Mouse (Mus musculus): ENCODE results near the gene Six2. TPM values are rescaled to one million over a fixed set of nuclear protein-coding genes. Genes with fewer than 3 reads are reported as not detected.
"Not testable (repeated sequence)": the region's sequence is repeated elsewhere in the genome, so short reads cannot be mapped to it uniquely, and the experiment has no call there.

Six2 gene
- polyA plus RNA-seq, 1 experiment from 2014 or later, result 8.4 TPM

DNA sequence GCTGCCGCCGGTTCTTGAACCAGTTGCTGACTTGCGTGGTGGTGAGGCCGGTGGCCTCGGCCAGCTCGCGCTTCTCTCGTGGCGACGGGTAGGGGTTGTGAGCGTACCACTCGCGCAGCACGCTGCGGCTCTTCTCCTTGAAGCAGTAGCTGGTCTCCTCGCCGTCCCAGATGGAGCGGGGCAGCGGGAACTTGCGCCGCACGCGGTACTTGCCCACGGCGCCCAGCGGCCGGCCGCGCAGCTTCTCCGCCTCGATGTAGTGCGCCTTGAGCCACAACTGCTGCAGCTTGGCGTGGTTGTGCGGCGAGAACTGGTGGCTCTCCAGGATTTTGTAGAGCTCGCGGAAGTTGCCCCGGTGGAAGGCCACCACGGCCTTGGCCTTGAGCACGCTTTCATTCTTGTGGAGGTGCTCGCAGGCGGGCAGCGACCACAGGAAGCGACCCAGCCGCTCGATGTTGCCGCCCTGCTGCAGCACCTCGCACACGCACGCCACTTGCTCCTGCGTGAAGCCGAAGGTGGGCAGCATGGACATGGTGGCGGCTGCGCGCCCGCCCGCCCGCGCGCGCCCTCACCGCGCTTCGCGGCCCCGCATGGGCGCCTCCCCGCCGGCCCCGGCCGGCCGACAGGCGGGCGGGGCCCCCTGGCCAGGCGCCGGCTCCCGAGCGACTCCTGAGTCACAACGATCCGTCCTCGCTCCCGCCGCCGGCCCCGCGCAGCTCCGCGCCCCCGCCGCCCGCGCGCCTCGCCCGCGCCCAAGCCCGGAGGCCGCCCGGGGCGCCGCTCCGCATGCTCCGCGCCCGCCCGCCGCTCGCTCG lies 446 bp downstream of the Six2 start:
- WGBS, result under 1% methylated on average over 102 of the region's 109 CpGs
- Histone ChIP-seq H3K9ac (ENCODE audit: low read length) (peak overlapping the region; percentile 68), H3K36me3 (ENCODE audit: control insufficient read depth, insufficient read depth, low read length) (no peaks in the 10 kb centered on the region), H3K4me3 (ENCODE audit: low read depth, low read length) (peak overlapping the region; percentile 47), H3K4me1 (ENCODE audit: control insufficient read depth, insufficient read depth, low read length) (peaks cover 35% of the 10 kb centered on the region), H3K9me3 (ENCODE audit: control insufficient read depth, low read length) (no peaks in the 10 kb centered on the region), H3K4me2 (ENCODE audit: low read depth, severe bottlenecking) (peak overlapping the region; percentile 72), H3K27ac (replicated peaks; ENCODE audit: low read depth, low read length) (0 out of 2 replicates have a peak overlapping the region, but pooled peaks have one; percentile 36), H3K27me3 (ENCODE audit: control insufficient read depth, insufficient read depth, low read length) (peaks cover 80% of the 10 kb centered on the region)
- DNase-seq (ENCODE audit: low spot score) (peak; percentile 77), ATAC-seq (ENCODE audit: insufficient number of reproducible peaks, low FRiP score, low TSS enrichment, low read depth) (peak; percentile 4; the same call in 1 of the 2 replicates)

DNA sequence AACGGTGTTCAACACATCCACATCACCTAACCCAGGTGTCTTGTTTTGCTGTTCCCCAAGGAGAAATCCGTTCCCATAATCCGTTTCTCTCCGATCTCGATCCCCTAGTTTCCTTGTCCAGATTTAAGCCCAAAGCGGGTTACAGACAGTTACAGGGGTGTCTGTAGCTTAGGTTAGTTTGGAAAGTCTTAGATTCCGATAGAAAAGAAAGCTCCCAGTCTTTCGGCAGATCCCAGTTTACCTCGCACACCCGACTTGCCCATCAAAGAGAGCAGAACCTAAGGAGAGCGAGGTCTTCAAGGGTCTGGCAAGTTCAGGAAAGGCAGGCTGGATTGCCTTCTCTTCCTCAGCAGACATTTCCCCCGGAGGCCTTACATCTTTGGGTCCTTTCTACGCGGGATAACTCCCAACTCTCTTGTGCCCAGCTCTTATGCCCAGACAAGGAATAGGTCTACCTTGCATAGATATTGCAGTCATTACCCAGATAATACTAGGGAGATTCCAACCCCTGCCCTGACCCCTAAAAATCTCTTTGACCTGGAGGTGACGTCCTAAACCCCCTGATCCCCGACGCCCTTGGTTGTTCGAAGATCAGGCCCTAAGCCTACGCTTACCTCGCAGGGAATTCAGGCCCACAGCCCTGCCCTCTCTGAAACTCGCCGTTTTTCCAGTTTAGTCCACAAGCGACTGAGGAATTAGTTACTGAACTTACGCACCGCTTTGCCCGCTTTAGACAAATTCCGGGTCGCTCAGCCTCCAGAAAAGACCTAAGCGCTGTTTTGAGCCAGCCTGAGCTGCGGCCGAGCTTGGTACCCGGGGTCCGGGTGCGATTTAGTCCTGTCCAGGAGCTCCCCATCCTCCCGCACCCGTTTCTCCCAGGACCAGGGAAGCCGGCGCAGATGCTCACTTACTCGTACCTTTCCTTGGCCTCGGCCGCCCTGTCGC lies 1.3 kb downstream of the Six2 start:
- 2% methylated on average over 42 of the region's 42 CpGs for WGBS

DNA sequence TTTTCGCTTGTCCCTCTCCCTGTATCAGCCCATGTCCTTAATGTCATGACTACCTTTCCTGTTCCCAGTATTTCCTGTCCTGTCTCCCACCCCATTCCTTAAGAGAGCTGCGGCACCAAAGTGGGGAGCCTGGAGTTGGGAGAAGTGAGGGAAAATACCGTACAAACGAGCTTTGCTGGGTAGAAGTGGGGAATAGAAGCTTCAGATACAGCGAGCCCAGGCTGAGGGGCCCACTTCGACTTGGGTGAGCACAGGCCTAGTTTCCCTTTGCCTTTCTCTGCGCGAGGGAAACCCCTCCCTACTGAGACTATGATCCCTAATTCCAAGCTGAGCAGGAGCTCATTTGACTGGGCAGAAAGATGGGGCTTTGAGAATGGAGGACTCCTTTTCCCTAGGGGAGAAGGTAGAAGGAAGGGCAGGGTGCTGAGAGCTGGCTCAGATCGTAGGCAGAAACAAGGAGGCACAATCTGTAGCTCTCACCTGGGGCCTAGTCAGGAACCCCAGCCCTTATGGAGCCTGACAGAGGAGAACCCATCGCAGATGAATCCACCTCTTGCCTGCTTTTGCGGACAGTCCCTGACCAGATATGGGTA lies 2.3 kb downstream of the Six2 start:
- Histone ChIP-seq H3K4me2 (ENCODE audit: low read depth, severe bottlenecking) (peak overlapping the region; percentile 72), H3K4me3 (ENCODE audit: low read depth, low read length) (peak overlapping the region; percentile 47), H3K9me3 (ENCODE audit: control insufficient read depth, low read length) (no peaks in the 10 kb centered on the region), H3K27ac (replicated peaks; ENCODE audit: low read depth, low read length) (no peak overlapping the region), H3K27me3 (ENCODE audit: control insufficient read depth, insufficient read depth, low read length) (peaks cover 84% of the 10 kb centered on the region), H3K36me3 (ENCODE audit: control insufficient read depth, insufficient read depth, low read length) (no peaks in the 10 kb centered on the region), H3K9ac (ENCODE audit: low read length) (peak overlapping the region; percentile 17; the same call in 1 of the 2 replicates), H3K4me1 (ENCODE audit: control insufficient read depth, insufficient read depth, low read length) (peaks cover 23% of the 10 kb centered on the region)
- DNase-seq (ENCODE audit: low spot score), result peak; percentile 61
- no peak for ATAC-seq (ENCODE audit: insufficient number of reproducible peaks, low FRiP score, low TSS enrichment, low read depth)
- WGBS, result 3% methylated on average over 11 of the region's 11 CpGs

More for the DNA sequence above, 1.3 kb downstream of the Six2 start:
- Histone ChIP-seq H3K4me3 (ENCODE audit: low read depth, low read length) (peak overlapping the region; percentile 47), H3K36me3 (ENCODE audit: control insufficient read depth, insufficient read depth, low read length) (no peaks in the 10 kb centered on the region), H3K27me3 (ENCODE audit: control insufficient read depth, insufficient read depth, low read length) (peaks cover 84% of the 10 kb centered on the region), H3K9ac (ENCODE audit: low read length) (peak overlapping the region; percentile 68), H3K9me3 (ENCODE audit: control insufficient read depth, low read length) (no peaks in the 10 kb centered on the region), H3K4me2 (ENCODE audit: low read depth, severe bottlenecking) (peak overlapping the region; percentile 72), H3K27ac (replicated peaks; ENCODE audit: low read depth, low read length) (no peak overlapping the region), H3K4me1 (ENCODE audit: control insufficient read depth, insufficient read depth, low read length) (peaks cover 29% of the 10 kb centered on the region)
- DNase-seq (ENCODE audit: low spot score), result peak; percentile 65
- no peak for ATAC-seq (ENCODE audit: insufficient number of reproducible peaks, low FRiP score, low TSS enrichment, low read depth)

DNA sequence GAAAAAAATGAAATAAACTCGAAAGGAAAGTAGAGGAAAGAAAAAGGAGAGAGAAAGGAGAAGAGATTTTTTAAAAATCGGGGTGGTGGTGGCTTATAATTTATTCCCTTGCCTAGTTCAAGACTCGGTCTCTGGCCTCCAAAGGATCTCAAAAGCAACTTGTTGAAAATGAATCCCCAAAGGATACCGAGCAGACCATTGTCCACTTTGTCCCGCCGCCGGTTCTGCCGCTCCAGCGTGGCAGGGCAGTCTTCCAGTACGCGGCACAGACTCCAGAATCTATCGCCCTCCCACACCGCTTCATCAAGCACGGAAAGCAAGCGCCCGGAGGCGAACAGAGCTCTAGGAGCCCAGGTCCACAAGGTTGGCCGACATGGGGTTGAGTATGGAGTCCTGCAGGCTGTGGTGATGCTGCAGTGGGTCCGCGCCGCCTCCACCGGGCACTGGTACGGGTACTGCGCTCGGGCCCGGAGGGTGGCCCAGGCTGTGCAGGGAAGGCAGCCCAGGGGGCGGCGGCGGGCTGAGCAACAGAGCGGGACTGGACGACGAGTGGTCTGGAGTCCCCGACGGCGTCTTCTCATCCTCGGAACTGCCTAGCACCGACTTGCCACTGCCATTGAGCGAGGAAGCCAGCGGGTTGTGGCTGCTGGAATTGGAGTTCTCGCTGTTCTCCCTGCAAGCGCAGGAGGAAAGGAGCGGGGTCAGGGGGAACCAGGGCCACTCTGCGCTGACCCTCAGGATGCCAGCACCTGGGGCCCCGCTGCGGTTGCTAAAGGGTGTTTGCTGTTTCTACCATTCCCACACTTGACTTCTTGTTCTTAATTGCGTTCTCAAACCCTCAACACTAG lies 3.0 kb downstream of the Six2 start:
- peak overlapping the region; percentile 17 for H3K9ac ChIP-seq (ENCODE audit: low read length)
- DNase-seq (ENCODE audit: low spot score), result peak; percentile 76
- H3K36me3 ChIP-seq (ENCODE audit: control insufficient read depth, insufficient read depth, low read length), result no peaks in the 10 kb centered on the region
- no peak overlapping the region for H3K27ac ChIP-seq (replicated peaks; ENCODE audit: low read depth, low read length)
- peaks cover 20% of the 10 kb centered on the region for H3K4me1 ChIP-seq (ENCODE audit: control insufficient read depth, insufficient read depth, low read length)
- peak overlapping the region; percentile 47 for H3K4me3 ChIP-seq (ENCODE audit: low read depth, low read length)
- H3K27me3 ChIP-seq (ENCODE audit: control insufficient read depth, insufficient read depth, low read length), result peaks cover 83% of the 10 kb centered on the region
- peak overlapping the region; percentile 72 for H3K4me2 ChIP-seq (ENCODE audit: low read depth, severe bottlenecking)
- WGBS, result 2% methylated on average over 46 of the region's 46 CpGs
- H3K9me3 ChIP-seq (ENCODE audit: control insufficient read depth, low read length), result no peaks in the 10 kb centered on the region
- ATAC-seq (ENCODE audit: insufficient number of reproducible peaks, low FRiP score, low TSS enrichment, low read depth), result no peak

DNA sequence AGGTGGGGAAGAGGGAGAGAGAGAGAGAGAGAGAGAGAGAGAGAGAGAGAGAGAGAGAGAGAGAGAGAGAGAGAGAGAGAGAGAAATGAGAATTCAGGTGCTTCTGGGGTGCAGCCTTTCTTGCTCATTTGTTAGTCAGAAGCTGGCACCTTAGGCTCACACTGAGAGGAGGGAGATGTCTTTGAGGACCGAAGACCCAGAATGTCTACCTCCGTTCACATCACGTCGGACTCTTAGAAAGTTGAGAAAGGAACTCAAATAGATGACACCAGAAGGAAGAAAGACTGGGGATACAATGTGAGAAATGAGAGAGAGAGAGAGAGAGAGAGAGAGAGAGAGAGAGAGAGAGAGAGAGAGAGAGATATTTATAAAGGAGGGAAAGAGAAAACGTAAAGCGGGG lies 3.6 kb downstream of the Six2 start:
- ATAC-seq (ENCODE audit: insufficient number of reproducible peaks, low FRiP score, low TSS enrichment, low read depth); H3K27ac ChIP-seq (replicated peaks; ENCODE audit: low read depth, low read length); H3K36me3 ChIP-seq (ENCODE audit: control insufficient read depth, insufficient read depth, low read length); H3K9ac ChIP-seq (ENCODE audit: low read length); H3K9me3 ChIP-seq (ENCODE audit: control insufficient read depth, low read length); DNase-seq (ENCODE audit: low spot score): not testable (repeated sequence)
- Histone ChIP-seq H3K27me3 (ENCODE audit: control insufficient read depth, insufficient read depth, low read length) (peaks cover 84% of the 10 kb centered on the region), H3K4me2 (ENCODE audit: low read depth, severe bottlenecking) (peak overlapping the region; percentile 72; the same call in 1 of the 2 replicates), H3K4me3 (ENCODE audit: low read depth, low read length) (peak overlapping the region; percentile 47; the same call in 1 of the 2 replicates), H3K4me1 (ENCODE audit: control insufficient read depth, insufficient read depth, low read length) (peaks cover 20% of the 10 kb centered on the region)
- 2% methylated on average over 6 of the region's 6 CpGs for WGBS

DNA sequence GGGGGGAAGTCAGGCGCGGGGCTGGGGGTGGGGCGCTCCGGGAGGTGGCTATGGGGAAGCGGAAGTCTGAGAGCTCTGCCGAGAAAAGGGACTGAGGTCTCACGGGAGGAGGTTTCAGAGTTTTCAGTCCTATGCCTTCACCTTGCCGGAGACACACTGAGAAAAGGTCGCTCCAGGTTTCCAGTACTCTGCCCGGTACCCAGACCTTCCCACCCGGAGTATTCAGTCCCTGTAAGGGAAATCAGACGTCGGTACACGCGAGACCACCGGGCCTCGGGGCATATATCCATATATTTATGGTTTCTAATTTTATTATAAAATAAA lies 4.1 kb downstream of the Six2 start:
- Histone ChIP-seq H3K4me2 (ENCODE audit: low read depth, severe bottlenecking) (peak overlapping the region; percentile 72; the same call in 1 of the 2 replicates), H3K9ac (ENCODE audit: low read length) (no peak overlapping the region), H3K4me3 (ENCODE audit: low read depth, low read length) (peak overlapping the region; percentile 14; the same call in 1 of the 2 replicates), H3K27me3 (ENCODE audit: control insufficient read depth, insufficient read depth, low read length) (peaks cover 84% of the 10 kb centered on the region), H3K36me3 (ENCODE audit: control insufficient read depth, insufficient read depth, low read length) (no peaks in the 10 kb centered on the region), H3K4me1 (ENCODE audit: control insufficient read depth, insufficient read depth, low read length) (peaks cover 17% of the 10 kb centered on the region), H3K9me3 (ENCODE audit: control insufficient read depth, low read length) (no peaks in the 10 kb centered on the region), H3K27ac (replicated peaks; ENCODE audit: low read depth, low read length) (no peak overlapping the region)
- DNase-seq (ENCODE audit: low spot score) (peak; percentile 44), ATAC-seq (ENCODE audit: insufficient number of reproducible peaks, low FRiP score, low TSS enrichment, low read depth) (no peak)
- WGBS, result 2% methylated on average over 17 of the region's 17 CpGs

DNA sequence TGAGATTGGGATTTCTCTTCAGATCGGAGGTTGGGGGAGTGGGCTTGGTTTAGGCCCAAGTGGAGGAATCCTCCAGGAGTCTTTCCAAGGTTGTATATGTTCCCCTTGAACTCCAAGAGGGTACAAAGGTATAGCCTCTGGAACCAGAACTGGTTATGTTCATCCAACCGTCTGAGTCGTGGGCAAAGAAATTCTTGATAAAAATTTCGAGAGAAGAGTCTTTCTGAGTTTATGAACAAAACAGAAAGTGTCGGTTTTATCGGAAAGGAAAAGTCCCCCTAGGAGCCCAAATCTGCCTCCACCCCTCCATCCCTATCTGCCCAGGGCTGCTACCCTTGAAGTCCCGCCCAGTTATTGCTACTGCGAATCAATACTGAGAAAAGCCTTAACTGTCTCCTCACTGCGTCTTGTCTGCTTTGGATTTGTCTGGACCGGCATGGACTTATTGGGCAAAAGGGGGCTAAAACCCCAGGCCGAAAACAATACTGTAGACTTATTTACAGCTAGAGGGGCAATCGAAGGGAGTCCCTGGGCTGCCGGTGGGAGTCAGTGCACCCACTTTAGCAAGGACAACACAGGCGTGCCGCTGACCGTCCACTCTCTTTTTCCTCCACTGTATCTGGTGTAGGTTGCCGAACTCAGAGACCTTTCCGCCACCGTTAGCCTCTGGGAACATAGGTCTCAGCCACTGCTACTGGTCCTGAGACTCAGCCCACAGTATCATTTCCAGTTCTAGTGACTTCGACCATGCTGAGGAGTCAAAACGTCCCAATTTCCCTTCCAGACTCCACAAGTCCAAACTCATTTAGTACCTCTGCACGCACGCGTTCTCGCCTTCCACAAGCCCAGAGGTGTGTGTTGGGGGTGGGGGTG lies 4.7 kb downstream of the Six2 start:
- Histone ChIP-seq H3K9ac (ENCODE audit: low read length) (no peak overlapping the region), H3K4me2 (ENCODE audit: low read depth, severe bottlenecking) (peak overlapping the region; percentile 72; the same call in 1 of the 2 replicates), H3K9me3 (ENCODE audit: control insufficient read depth, low read length) (no peaks in the 10 kb centered on the region), H3K4me3 (ENCODE audit: low read depth, low read length) (peak overlapping the region; percentile 14; the same call in 1 of the 2 replicates), H3K27me3 (ENCODE audit: control insufficient read depth, insufficient read depth, low read length) (peaks cover 88% of the 10 kb centered on the region), H3K36me3 (ENCODE audit: control insufficient read depth, insufficient read depth, low read length) (no peaks in the 10 kb centered on the region), H3K27ac (replicated peaks; ENCODE audit: low read depth, low read length) (no peak overlapping the region), H3K4me1 (ENCODE audit: control insufficient read depth, insufficient read depth, low read length) (peaks cover 13% of the 10 kb centered on the region)
- ATAC-seq (ENCODE audit: insufficient number of reproducible peaks, low FRiP score, low TSS enrichment, low read depth) (no peak), DNase-seq (ENCODE audit: low spot score) (peak; percentile 59)
- 2% methylated on average over 25 of the region's 25 CpGs for WGBS

Measured in limb, embryonic 11.5 days (tissue).